Mouse (Mus musculus) MEL (cell line): ENCODE measurements around the gene Galnt2.

ENCODE experiments used
- CHD1 ChIP-seq: IDR thresholded peaks from 2 replicates; pipeline ENCODE4 v1.6.1; 2012; ENCODE audit warnings: low read depth, mild to moderate bottlenecking, inconsistent platforms, low read length, improper control_type of control experiment
- CTCF ChIP-seq, 3 experiments: IDR thresholded peaks in 2 of 3; conservative IDR thresholded peaks in 1 of 3; 2 replicates each; pipeline ENCODE4 v1.5.1; 2011 to 2012; ENCODE audit warnings: low read length in 3 of 3, low read depth in 2 of 3, mild to moderate bottlenecking in 2 of 3, improper control_type of control experiment in 1 of 3, inconsistent platforms in 1 of 3, mixed read lengths in 1 of 3, moderate library complexity in 1 of 3; ENCODE audit not compliant: control insufficient read depth in 1 of 3, insufficient read depth in 1 of 3, poor library complexity in 1 of 3, severe bottlenecking in 1 of 3
- E2F4 ChIP-seq: IDR thresholded peaks from 2 replicates; pipeline ENCODE4 v1.6.1; 2011; ENCODE audit warnings: low read depth, low read length, improper control_type of control experiment, borderline replicate concordance
- MEF2A ChIP-seq: IDR thresholded peaks from 2 replicates; pipeline ENCODE4 v1.6.1; 2014; ENCODE audit warnings: low read depth, mild to moderate bottlenecking, inconsistent platforms, low read length, improper control_type of control experiment; ENCODE audit not compliant: poor library complexity, insufficient replicate concordance, severe bottlenecking; ENCODE audit errors: extremely low read depth
- MXI1 ChIP-seq: IDR thresholded peaks from 2 replicates; pipeline ENCODE4 v1.6.1; 2011; ENCODE audit warnings: mild to moderate bottlenecking, low read depth, low read length, improper control_type of control experiment
- POLR2A ChIP-seq, 2 experiments: IDR thresholded peaks; 2 replicates each; pipeline ENCODE4 v1.6.1; 2011 to 2012; ENCODE audit warnings: low read length in 2 of 2, mild to moderate bottlenecking in 2 of 2, control low read depth in 1 of 2, improper control_type of control experiment in 1 of 2, low read depth in 1 of 2, moderate library complexity in 1 of 2; ENCODE audit not compliant: control insufficient read depth in 1 of 2, insufficient read depth in 1 of 2, poor library complexity in 1 of 2
- TAL1 ChIP-seq: IDR thresholded peaks from 2 replicates; pipeline ENCODE4 v1.6.1; 2012; ENCODE audit warnings: mild to moderate bottlenecking, inconsistent platforms, low read length, moderate library complexity, mixed read lengths
- TBP ChIP-seq: IDR thresholded peaks from 2 replicates; pipeline ENCODE4 v1.8.0; 2011; ENCODE audit warnings: low read depth, low read length, improper control_type of control experiment
- TCF12 ChIP-seq: IDR thresholded peaks from 2 replicates; pipeline ENCODE4 v1.6.1; 2014; ENCODE audit warnings: low read depth, mild to moderate bottlenecking, inconsistent platforms, low read length, improper control_type of control experiment, moderate library complexity
- UBTF ChIP-seq: IDR thresholded peaks from 2 replicates; pipeline ENCODE4 v1.6.1; 2012; ENCODE audit warnings: low read depth, mild to moderate bottlenecking, inconsistent platforms, low read length, improper control_type of control experiment, moderate library complexity, borderline replicate concordance; ENCODE audit not compliant: insufficient read depth
- USF2 ChIP-seq, 2 experiments: IDR thresholded peaks; 2 replicates each; pipeline ENCODE4 v1.6.1; 2011 to 2012; ENCODE audit warnings: improper control_type of control experiment in 2 of 2, low read length in 2 of 2, borderline replicate concordance in 1 of 2, inconsistent platforms in 1 of 2, low read depth in 1 of 2, mild to moderate bottlenecking in 1 of 2; ENCODE audit not compliant: insufficient read depth in 1 of 2

GRCm38 (mm10) chr8:124270904-124271303 is 39.7 kb downstream of the Galnt2 start:
- TF ChIP-seq MXI1 (no peak), CTCF (IDR thresholded peaks at IDR 0.05 in 2 of 3, conservative IDR thresholded peaks at IDR 0.05 in 1 of 3; ENCODE audit: control insufficient read depth in 1 of 3, insufficient read depth in 1 of 3, low read depth in 2 of 3, low read length in 3 of 3, poor library complexity in 1 of 3, severe bottlenecking in 1 of 3) (no peak), E2F4 (no peak), POLR2A (IDR thresholded peaks at IDR 0.05; ENCODE audit: control insufficient read depth in 1 of 2, insufficient read depth in 1 of 2, low read depth in 1 of 2, low read length in 2 of 2, poor library complexity in 1 of 2) (no peak), MEF2A (no peak), TAL1 (no peak), UBTF (no peak), CHD1 (no peak), USF2 (IDR thresholded peaks at IDR 0.05; ENCODE audit: borderline replicate concordance in 1 of 2, insufficient read depth in 1 of 2, low read depth in 1 of 2, low read length in 2 of 2) (no peak), TBP (no peak), TCF12 (no peak)
